Mouse (Mus musculus) embryo, embryonic 11.5 days (tissue): ENCODE results near the gene Dusp3.

ENCODE experiments used
- DNase-seq: peaks from one replicate; pipeline ENCODE4 v3.0.0-alpha.2; 2012; ENCODE audit warnings: low read depth, low spot score

The Dusp3 gene

GRCm38 (mm10) chr11:101976949-101977348, 9.9 kb downstream of the Dusp3 start:
- DNase-seq, result no peak

- no peak for DNase-seq
These were observed 11.9 kb downstream of the Dusp3 start for GRCm38 (mm10) chr11:101974923-101975322.

GRCm38 (mm10) chr11:101974181-101974580, 12.6 kb downstream of the Dusp3 start:
- DNase-seq, result no peak

GRCm38 (mm10) chr11:101973496-101973895, 13.3 kb downstream of the Dusp3 start:
- no peak for DNase-seq

DNA sequence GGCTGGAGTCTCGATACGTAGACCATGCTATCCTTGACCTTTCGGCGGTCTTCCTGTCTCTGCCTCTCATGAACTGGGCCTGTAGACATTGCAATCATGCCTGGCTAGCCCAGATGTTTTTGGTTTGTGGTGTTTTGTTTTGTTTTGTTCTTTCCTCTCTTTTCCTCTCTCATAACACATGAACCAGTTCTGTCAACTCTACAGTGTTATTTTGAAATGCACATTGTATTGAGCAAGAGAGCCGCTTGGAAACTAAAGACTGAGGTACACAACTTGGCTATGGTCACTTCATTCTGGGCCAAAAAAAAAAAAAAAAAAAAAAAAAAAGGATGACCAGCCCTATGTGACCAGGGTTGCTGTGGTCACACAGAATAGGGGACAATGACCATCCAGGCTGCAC, 14.2 kb downstream of the Dusp3 start:
- DNase-seq, result no peak

- no peak for DNase-seq
These were observed 14.7 kb downstream of the Dusp3 start for GRCm38 (mm10) chr11:101972097-101972496.

GRCm38 (mm10) chr11:101971410-101971809, 15.4 kb downstream of the Dusp3 start:
- DNase-seq, result no peak

- no peak for DNase-seq
These were observed 17.0 kb downstream of the Dusp3 start for GRCm38 (mm10) chr11:101969835-101970234.

- DNase-seq, result peak; percentile 84
These were observed 18.0 kb downstream of the Dusp3 start for GRCm38 (mm10) chr11:101968791-101969190.

DNA sequence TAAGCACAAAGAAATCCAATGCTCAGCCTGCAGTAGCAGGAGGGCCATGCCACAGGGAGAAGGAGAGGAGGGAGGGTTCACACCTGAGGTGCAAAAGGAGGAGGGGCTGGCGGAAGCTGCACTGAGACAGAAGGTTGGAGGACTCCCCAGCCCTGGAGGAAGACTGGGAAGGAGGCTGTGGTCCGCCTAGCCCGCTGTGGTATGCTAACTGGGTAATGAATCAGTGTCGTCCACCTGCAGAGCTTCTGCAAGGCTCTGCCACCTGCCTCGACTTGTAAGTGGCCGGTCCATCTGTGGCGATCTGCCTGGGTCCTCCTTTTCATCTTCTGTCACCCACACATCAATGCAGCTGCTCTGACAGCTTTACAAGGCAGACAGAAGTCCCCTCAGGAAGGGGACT, 18.5 kb downstream of the Dusp3 start:
- DNase-seq, result no peak

GRCm38 (mm10) chr11:101966965-101967614, 19.7 kb downstream of the Dusp3 start, which contains the start of gene Sost:
TSS of gene Sost (minus strand) at chr11:101967015.
- DNase-seq, result no peak

DNA sequence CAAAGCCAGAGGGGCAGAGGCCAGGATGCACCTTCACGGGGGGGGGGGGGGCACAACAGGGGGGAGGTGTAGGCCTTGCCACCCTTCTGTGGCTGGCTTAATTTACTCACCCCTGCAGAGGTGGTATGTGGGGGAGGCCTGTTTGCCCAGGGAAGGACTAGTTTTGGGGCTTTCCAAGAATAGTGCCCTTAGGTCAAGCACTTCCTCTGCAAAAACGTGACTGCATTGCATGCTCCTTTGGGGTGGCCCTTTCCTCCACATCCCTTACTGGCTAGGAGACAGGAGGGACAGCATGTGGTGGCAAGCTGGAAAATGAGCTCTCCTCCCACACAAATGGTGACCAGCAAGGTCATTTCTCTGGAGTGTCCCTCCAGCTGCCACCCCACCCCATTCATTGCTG, 21.3 kb downstream of the Dusp3 start:
- DNase-seq, result no peak

GRCm38 (mm10) chr11:101964647-101965046, 22.2 kb downstream of the Dusp3 start:
- no peak for DNase-seq

GRCm38 (mm10) chr11:101963473-101964291, 23.1 kb downstream of the Dusp3 start:
- DNase-seq, result no peak

- DNase-seq, result no peak
These were observed 23.8 kb downstream of the Dusp3 start for GRCm38 (mm10) chr11:101963043-101963442.

GRCm38 (mm10) chr11:101957476-101957875, 29.3 kb downstream of the Dusp3 start:
- DNase-seq, result no peak

GRCm38 (mm10) chr11:101953441-101953840, 33.4 kb downstream of the Dusp3 start:
- no peak for DNase-seq

DNA sequence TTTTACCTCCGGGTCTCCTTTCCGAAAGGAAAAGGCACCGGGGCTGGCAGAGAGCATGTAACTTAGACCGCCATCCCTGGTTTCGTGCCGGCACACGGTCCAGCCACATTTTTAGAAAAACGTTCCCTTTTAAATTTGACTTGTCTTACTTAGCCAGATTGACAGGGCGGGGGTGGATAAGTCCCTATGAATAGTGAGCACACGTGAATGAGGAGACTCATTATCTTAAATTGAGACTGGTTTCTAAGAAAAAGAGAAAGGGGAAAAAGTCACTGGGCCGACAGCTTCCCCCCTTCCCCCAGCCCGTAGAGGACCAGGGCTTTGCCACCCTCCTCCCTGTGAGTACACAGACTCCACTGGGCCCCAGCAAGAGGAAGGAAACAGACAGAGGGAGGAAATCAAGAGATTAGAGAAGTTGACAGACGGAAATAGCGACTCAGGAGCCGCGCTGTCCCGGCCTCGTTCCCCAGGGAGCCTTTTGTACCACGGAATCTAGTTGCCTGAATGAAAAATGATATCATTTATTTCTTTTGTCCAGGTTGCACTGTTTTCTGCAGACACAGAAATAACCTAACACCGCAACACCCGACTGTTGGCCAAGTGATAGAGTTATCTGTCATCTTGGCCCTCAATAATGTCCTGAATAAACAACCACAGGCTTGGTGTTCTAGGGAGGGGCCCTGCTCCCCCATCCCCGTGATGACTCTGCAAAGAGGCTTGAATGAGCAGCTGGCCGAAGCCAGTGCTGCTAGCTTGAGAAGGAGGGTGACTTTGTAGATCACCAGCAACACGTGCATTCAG, 34.1 kb downstream of the Dusp3 start:
- no peak for DNase-seq

DNA sequence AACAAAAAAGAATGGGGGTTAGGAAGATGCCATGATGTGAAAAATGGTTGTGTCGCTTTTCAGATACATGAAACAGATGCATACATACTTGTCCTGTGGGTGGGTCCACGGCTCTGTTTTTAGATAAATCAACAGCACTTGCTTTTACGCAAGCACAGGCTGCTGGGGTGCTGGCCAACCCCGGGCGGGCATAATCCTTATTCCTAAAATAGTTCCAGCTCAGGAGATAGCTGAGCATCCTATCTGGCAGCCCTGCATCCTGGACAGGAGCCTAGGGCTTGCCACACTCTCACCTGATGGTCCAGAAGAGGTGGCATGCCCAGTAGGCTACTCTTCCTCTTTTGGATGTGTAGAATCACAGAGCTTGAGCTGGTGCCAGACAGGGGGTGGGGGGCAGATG, 36.8 kb downstream of the Dusp3 start:
- no peak for DNase-seq

DNA sequence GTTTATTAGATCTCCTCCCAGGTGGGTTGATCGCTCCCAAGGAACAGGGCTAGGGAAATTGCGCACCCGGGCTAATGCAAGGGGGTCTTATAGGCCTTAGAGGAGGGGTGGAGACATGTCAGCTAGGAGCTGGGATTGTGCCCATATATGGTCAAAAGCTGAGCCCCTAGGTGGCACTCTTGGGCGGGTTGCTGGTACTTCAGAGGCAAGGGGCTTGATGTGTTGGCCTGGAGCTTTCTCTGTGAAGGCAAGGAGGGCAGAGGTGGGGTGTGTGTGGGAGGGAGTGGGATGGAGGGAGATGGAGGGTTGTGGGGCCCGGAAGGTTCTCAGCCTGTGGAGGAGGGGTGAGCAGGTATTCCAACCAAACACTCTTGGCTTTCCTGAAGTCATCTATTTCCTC, 40.3 kb downstream of the Dusp3 start:
- DNase-seq, result no peak

DNA sequence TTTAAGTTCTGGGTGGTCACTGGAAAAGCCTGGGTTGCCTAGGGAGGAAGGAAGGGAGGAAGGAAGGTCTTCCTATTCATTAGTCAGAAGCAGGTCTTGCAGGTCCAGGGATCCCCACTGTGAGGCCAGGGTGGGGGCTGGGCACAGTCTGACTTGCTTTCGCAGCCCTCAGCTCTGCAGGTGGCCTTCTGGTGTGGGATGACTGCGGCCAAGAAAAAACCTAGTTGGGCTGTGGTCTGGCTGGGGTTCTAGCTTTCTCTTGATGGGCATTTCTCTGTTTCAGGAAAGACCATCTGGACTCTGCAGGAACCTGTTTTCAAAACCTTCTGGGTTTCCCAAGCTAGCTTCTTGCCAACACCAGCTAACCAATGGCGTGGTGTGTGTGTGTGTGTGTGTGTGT, 43.8 kb downstream of the Dusp3 start:
- no peak for DNase-seq

DNA sequence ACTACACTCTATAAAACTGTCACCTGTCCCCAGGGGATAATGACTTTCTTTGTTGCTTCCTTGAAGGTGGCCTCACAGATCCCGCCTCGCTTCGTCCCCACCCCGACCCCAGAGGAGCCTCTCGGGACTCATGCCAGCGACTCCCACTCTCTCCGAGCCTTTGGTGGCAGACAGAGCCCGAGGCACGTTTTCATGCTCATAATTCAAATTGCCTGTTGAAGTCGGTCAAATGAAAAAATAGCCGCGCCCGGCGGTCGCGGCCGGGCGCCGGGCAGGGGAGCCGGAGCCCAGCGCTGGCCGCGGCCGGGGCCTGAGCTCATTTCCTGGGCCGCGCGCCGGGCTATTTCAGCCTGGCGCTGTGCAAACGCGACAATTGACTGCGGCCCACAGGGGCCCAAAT, 49.7 kb downstream of the Dusp3 start:
- no peak for DNase-seq
